Mouse (Mus musculus): ENCODE results near the gene Slc30a7. TPM values are rescaled to one million over a fixed set of nuclear protein-coding genes. Genes with fewer than 3 reads are reported as not detected.
A peak's percentile ranks its signal among the peaks of the same experiment; 100 is the strongest.

Gene Slc30a7
- 27.5 and 31.5 TPM in 2 replicates for polyA plus RNA-seq (2015; fragmentation: Nextera tagmentation; extraction: Ambion mirVana)

DNA sequence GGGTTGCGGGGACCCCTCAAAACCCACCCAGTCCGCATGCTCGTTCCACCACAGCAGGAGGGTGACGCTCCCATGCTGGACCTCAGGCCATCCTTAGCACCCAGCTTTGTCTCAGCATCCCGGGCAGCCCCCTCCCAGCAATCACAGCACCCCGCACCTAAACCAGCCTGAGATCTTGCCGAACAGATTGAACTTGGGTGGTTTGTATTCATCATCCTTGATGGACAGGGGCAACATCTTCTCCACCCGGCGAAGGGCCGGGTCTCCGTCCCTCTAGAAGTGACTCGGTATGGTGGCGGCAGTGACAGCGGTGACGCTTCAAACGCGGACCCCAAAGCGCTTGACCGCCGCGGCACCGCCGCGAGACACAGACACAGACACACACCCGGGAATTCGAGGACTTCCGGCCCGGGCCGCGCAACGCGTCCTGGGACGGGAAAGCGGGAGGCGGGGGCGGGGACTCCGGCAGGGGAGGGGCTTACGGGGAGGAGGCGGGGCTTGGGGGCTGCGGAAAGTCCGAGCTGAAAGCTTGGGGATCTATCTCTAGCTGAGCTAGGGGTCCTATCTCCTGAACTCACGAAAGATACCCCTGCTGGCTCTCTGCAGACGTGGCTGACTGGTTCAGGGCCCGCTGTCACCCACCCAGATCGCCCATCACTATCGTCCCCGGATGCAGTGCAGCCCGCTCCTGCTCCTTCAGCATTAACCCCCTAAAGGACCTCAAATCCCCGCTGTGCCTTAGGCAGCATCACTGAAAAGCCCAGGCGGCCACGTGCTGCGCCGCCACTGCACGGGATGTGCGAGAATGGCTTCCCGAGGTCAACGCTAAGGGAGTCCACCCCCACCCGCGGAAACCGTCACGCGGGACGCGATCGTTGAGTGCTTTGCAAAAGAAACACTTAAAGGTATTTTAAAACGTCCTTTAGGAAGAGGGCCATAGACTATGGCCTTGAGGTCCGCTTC lies at the start of gene Slc30a7, which contains the start of gene Extl2:
Slc30a7 (minus strand) TSS at position 429 of the 963 bp plus-strand sequence.
Extl2 (plus strand) TSS at position 485 of the 963 bp plus-strand sequence.
- H3K27ac ChIP-seq, result peak within 1 kb of the TSS; percentile 93
- under 1% methylated on average over 67 of the region's 67 CpGs for WGBS
- H3K4me1 ChIP-seq, result peaks cover 24% of the 10 kb centered on the region
- H3K9ac ChIP-seq, result peak within 1 kb of the TSS; percentile 65
- peaks cover 28% of the 10 kb centered on the region for H3K36me3 ChIP-seq
- H3K4me3 ChIP-seq (replicated peaks), result peak within 1 kb of the TSS; percentile 79
- peak; percentile 95 for ATAC-seq (replicated peaks; ENCODE audit: low FRiP score)
- H3K9me3 ChIP-seq (replicated peaks), result no peaks in the 10 kb centered on the region
- H3K4me2 ChIP-seq, result peak within 1 kb of the TSS; percentile 96
- H3K27me3 ChIP-seq, result no peaks in the 10 kb centered on the region

DNA sequence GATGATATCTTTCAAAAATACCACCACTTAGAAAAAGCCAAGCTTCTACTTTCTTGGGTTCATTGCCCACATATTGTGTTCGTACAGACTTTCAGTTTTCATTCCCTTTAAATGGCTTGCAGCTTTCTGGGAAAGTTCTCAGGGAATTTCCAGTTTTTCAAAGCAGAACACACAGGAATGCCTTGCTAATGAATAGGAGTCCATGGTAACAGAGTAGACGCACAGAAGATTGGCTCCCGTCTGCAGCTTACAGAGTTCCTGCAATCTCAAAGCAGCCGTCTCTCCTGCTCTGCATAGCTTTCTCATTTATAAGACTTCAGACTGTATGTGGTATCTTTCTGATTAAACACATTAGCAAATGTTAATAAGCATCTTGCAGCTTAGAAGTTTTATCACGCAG lies 39.8 kb upstream of the Slc30a7 start:
- no peaks in the 10 kb centered on the region for H3K9me3 ChIP-seq (replicated peaks)
- H3K36me3 ChIP-seq, result no peaks in the 10 kb centered on the region
- no peak overlapping the region for H3K4me2 ChIP-seq
- 74% methylated on average over 5 of the region's 5 CpGs for WGBS
- H3K27ac ChIP-seq, result no peak overlapping the region
- no peaks in the 10 kb centered on the region for H3K27me3 ChIP-seq
- no peak overlapping the region for H3K4me3 ChIP-seq (replicated peaks)
- no peaks in the 10 kb centered on the region for H3K4me1 ChIP-seq
- no peak for ATAC-seq (replicated peaks; ENCODE audit: low FRiP score)
- H3K9ac ChIP-seq, result no peak overlapping the region

DNA sequence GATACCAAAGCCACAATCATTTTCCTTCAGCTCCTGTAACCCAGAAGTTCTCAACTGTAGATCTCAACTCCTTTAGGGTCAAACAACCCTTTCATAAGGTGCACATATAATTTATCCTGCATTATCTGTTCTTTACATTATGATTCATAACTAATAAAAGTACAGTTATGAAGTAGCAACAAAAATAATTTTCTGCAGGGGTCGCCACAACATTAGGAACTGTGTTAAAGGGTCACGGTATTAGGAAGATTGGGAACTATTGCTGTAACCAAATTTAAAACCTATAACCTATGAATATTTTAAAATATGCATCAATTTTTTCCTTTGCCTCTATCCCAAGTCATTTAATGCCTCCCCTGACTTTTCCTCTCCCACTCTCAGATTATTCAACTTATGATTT lies 38.8 kb upstream of the Slc30a7 start:
- ATAC-seq (replicated peaks; ENCODE audit: low FRiP score), result no peak
- 86% methylated on average over 2 of the region's 2 CpGs for WGBS
- no peaks in the 10 kb centered on the region for H3K4me1 ChIP-seq
- no peaks in the 10 kb centered on the region for H3K27me3 ChIP-seq
- no peak overlapping the region for H3K27ac ChIP-seq
- H3K36me3 ChIP-seq, result no peaks in the 10 kb centered on the region
- H3K4me2 ChIP-seq, result no peak overlapping the region
- H3K9me3 ChIP-seq (replicated peaks), result no peaks in the 10 kb centered on the region
- no peak overlapping the region for H3K9ac ChIP-seq
- H3K4me3 ChIP-seq (replicated peaks), result no peak overlapping the region

DNA sequence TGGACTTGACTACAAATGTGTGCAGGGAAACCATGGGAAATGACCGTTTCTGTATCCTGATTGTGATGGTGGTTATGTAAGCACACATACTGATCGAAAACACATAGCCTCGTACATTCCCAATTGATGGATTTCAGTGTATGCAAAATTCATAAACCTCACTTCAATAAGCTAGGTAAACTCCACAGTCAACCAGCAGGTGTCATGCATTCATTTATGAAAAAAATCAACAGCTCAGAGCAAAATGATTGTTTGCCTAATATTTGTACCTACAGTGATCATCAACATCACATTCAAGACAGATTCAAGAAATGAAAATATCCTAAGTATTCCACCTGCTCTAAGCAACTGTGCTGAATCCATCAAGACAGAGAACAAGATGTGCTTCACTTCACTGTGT lies 33.6 kb upstream of the Slc30a7 start:
- Histone ChIP-seq H3K27me3 (no peaks in the 10 kb centered on the region), H3K9me3 (replicated peaks) (no peaks in the 10 kb centered on the region), H3K4me2 (no peak overlapping the region), H3K27ac (no peak overlapping the region), H3K36me3 (no peaks in the 10 kb centered on the region), H3K4me1 (no peaks in the 10 kb centered on the region), H3K4me3 (replicated peaks) (no peak overlapping the region), H3K9ac (no peak overlapping the region)
- no peak for ATAC-seq (replicated peaks; ENCODE audit: low FRiP score)
- 83% methylated on average over 3 of the region's 3 CpGs for WGBS

DNA sequence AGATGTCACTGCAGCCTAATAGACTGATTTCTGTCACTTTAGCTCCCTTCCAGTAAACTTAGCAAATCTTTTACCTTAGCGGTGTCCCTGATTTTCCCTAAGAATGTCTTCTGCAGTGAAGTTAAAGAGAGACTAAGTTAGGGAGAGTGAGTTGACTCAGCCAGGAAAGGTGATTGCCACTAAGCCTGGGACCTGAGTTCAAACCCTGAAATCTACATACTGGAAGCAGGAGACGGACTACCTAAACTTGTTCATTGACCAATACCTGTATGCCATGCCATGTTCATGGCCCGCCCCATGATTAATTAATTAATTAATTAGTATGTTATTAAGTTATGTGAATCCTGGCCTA lies 26.6 kb upstream of the Slc30a7 start:
- 0 out of 2 replicates have a peak, but pooled peaks have one; percentile 49 for ATAC-seq (replicated peaks; ENCODE audit: low FRiP score)
- Histone ChIP-seq H3K27me3 (no peaks in the 10 kb centered on the region; the same call in 1 of the 2 replicates), H3K4me3 (replicated peaks) (no peak overlapping the region), H3K27ac (no peak overlapping the region), H3K9ac (no peak overlapping the region), H3K36me3 (no peaks in the 10 kb centered on the region), H3K9me3 (replicated peaks) (no peaks in the 10 kb centered on the region), H3K4me2 (no peak overlapping the region), H3K4me1 (no peaks in the 10 kb centered on the region)
- WGBS, result 56% methylated on average over 3 of the region's 3 CpGs

DNA sequence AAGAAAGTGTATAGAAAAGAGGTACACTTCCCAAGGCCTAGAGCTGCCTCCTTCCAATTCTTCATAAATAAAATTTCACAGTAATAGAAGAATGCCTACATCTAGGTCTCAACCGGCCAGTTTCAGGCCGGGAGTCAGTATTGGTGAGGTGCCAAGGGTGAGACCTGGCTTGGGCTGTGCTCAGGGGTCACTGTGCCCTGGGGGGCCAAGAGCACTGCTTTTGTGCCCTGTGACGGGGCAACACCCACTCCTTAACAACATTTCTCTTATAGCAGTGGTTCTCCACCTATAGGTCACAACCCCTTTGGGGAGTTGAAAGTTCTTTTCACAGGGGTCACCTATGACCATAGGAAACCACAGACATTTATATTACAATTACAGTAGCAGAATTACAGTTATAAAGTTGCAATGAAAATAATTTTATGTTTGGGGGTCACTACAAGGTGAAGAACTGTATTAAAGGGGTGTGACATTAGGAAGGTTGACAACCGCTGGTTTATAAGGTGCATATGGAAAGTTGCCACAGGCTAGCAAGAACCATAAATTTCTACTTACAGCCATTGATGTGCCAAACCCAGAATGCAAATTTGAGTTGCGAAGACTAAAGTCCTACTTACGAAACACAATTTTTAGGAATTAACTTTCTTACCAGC lies 26.1 kb upstream of the Slc30a7 start:
- Histone ChIP-seq H3K4me2 (no peak overlapping the region), H3K9me3 (replicated peaks) (no peaks in the 10 kb centered on the region), H3K27ac (no peak overlapping the region), H3K4me1 (no peaks in the 10 kb centered on the region), H3K9ac (no peak overlapping the region), H3K36me3 (no peaks in the 10 kb centered on the region), H3K27me3 (no peaks in the 10 kb centered on the region; the same call in 1 of the 2 replicates), H3K4me3 (replicated peaks) (no peak overlapping the region)
- ATAC-seq (replicated peaks; ENCODE audit: low FRiP score), result peak; percentile 22; the same call in 1 of the 2 replicates
- 50% methylated on average over 6 of the region's 6 CpGs for WGBS

DNA sequence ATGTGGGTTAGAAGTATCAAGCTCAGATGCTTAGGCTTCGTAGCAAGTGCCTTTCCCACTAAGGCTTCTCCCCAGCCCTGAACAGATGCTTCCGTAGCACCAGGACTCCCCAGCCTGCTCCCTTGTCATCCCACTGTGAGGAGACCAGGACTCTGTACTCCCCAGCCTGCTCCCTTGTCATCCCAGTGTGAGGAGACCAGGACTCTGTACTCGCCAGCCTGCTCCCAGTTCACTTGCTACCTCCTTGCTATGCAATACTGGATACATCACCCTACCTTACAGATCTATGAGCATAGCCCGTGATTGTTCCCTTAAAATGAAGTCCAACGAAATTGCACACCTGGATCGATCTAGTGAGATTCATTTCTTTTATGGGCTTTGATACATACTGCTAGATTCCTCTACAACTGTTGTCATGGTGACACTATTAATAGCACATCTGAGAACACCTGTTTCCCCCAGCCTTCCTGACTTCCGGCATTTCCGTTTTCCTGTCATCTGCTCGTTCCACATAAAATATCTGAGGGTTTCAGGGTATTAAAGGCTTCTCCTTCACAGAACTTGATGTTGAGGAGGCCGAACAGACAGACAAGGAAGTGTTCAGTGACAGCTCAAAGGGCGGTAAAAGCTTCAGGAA lies 23.1 kb upstream of the Slc30a7 start:
- Histone ChIP-seq H3K36me3 (peaks cover 12% of the 10 kb centered on the region), H3K4me3 (replicated peaks) (no peak overlapping the region), H3K4me2 (no peak overlapping the region), H3K9me3 (replicated peaks) (no peaks in the 10 kb centered on the region), H3K9ac (no peak overlapping the region), H3K27ac (no peak overlapping the region), H3K27me3 (no peaks in the 10 kb centered on the region; the same call in 1 of the 2 replicates), H3K4me1 (no peaks in the 10 kb centered on the region)
- 0 out of 2 replicates have a peak, but pooled peaks have one; percentile 40 for ATAC-seq (replicated peaks; ENCODE audit: low FRiP score)
- 59% methylated on average over 11 of the region's 11 CpGs for WGBS

DNA sequence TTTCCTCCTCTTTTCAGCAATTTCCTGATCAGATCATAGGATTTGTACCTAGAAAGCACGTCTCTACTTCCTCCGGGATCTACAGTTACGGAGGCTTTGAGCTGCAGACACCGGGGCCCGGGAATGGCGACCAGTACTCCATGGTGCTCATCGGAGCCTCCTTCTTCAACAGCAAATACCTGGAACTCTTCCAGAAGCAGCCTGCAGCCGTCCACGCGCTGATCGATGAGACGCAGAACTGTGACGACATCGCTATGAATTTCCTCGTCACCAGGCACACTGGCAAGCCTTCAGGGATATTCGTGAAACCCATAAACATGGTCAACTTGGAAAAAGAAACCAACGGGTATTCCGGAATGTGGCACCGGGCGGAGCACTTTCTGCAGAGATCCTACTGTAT lies 19.8 kb upstream of the Slc30a7 start:
- Histone ChIP-seq H3K27ac (no peak overlapping the region), H3K9me3 (replicated peaks) (no peaks in the 10 kb centered on the region), H3K4me2 (no peak overlapping the region), H3K4me1 (no peaks in the 10 kb centered on the region), H3K27me3 (no peaks in the 10 kb centered on the region), H3K36me3 (peaks cover 12% of the 10 kb centered on the region), H3K4me3 (replicated peaks) (no peak overlapping the region), H3K9ac (no peak overlapping the region)
- 94% methylated on average over 20 of the region's 20 CpGs for WGBS
- ATAC-seq (replicated peaks; ENCODE audit: low FRiP score), result no peak

DNA sequence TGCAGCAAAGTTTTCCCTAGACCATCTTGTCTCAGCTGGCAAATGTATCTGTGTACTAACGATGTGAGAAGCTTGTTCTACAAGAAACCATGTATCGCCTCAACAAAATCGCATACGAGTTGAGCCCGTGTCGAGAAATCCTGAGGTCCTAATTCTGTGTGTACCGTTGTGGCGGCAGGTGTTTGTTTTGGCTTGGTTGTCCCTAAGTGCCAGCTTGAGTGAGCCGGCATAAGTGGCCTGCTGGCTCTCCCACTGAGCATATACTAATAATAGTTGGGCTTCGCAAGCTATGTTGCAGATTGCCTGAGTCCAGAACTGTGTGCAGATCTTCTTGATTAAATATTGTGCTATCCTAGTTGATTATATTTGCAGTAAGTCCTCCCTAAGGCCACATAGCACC lies 18.5 kb upstream of the Slc30a7 start:
- no peak overlapping the region for H3K27ac ChIP-seq
- H3K27me3 ChIP-seq, result no peaks in the 10 kb centered on the region
- peaks cover 12% of the 10 kb centered on the region for H3K36me3 ChIP-seq
- H3K9me3 ChIP-seq (replicated peaks), result no peaks in the 10 kb centered on the region
- WGBS, result 90% methylated on average over 10 of the region's 10 CpGs
- no peak overlapping the region for H3K4me2 ChIP-seq
- H3K9ac ChIP-seq, result no peak overlapping the region
- no peak overlapping the region for H3K4me3 ChIP-seq (replicated peaks)
- H3K4me1 ChIP-seq, result no peaks in the 10 kb centered on the region
- ATAC-seq (replicated peaks; ENCODE audit: low FRiP score), result no peak

DNA sequence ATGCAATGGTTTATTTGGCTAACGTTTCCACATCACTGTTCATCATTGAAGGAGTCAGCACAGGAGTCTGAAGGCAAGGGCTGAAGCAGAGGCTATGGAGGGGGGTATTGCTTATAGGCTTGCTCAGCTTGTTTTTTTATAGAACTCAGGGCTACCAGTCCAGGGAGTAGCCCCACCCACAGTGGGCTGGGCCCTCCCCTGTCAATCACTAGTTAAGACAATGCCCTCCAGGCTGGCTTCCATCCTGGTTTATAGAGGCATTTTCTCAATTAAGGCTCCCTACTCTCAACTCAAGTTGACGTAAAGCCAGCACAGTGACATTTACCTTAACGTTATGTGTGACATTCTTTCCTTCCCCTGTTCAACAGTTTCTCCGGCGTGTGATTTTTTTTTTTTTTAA lies 17.5 kb upstream of the Slc30a7 start:
- no peak overlapping the region for H3K4me2 ChIP-seq
- 76% methylated on average over 5 of the region's 5 CpGs for WGBS
- no peaks in the 10 kb centered on the region for H3K4me1 ChIP-seq
- ATAC-seq (replicated peaks; ENCODE audit: low FRiP score), result no peak
- H3K36me3 ChIP-seq, result peaks cover 12% of the 10 kb centered on the region
- no peak overlapping the region for H3K27ac ChIP-seq
- no peak overlapping the region for H3K4me3 ChIP-seq (replicated peaks)
- H3K9me3 ChIP-seq (replicated peaks), result no peaks in the 10 kb centered on the region
- no peak overlapping the region for H3K9ac ChIP-seq
- H3K27me3 ChIP-seq, result no peaks in the 10 kb centered on the region

DNA sequence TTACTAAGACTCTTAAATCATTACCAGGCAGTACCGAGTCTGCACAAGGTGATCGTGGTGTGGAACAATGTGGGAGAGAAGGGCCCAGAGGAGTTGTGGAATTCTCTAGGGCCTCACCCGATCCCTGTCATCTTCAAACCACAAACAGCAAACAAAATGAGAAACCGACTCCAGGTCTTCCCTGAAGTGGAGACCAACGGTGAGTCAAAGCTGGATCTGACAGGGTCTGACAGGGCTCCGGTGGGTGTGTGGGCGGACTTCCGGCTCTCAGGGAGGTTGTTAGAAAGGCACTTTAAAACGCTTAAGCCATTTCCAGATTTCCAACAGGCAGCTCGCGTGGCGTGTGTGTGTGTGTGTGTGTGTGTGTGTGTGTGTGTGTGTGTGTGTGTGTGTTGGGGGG lies 17.0 kb upstream of the Slc30a7 start:
- WGBS, result 71% methylated on average over 12 of the region's 12 CpGs

DNA sequence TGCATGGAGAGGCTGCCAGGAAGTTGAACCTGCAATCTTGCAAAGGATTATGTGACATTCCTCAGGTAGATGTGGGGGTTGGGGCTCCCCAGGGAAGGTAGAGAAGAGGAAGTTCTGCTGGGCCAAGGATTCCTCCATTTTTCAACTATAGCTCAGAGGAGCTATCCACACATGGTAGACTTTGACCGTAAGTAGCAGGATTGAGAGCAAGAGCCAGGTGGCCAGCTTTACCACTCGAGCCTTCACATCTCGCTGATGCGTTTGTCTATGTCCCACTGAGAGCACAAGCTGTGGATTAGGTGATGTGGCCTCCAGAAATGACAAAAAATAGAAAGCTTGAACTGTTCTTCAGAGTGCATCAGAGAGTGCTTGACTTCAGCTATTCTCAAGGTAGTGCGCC lies 11.9 kb upstream of the Slc30a7 start:
- Histone ChIP-seq H3K9ac (no peak overlapping the region), H3K4me2 (no peak overlapping the region), H3K27me3 (no peaks in the 10 kb centered on the region), H3K4me3 (replicated peaks) (no peak overlapping the region), H3K4me1 (no peaks in the 10 kb centered on the region), H3K36me3 (no peaks in the 10 kb centered on the region), H3K9me3 (replicated peaks) (no peaks in the 10 kb centered on the region), H3K27ac (no peak overlapping the region)
- 91% methylated on average over 5 of the region's 5 CpGs for WGBS
- ATAC-seq (replicated peaks; ENCODE audit: low FRiP score), result no peak

More for the DNA sequence above, 17.0 kb upstream of the Slc30a7 start:
- no peak overlapping the region for H3K27ac ChIP-seq
- H3K27me3 ChIP-seq, result no peaks in the 10 kb centered on the region
- H3K9ac ChIP-seq, result no peak overlapping the region
- no peak overlapping the region for H3K4me3 ChIP-seq (replicated peaks)
- H3K36me3 ChIP-seq, result peaks cover 12% of the 10 kb centered on the region
- H3K9me3 ChIP-seq (replicated peaks), result no peaks in the 10 kb centered on the region
- no peak for ATAC-seq (replicated peaks; ENCODE audit: low FRiP score)
- no peak overlapping the region for H3K4me2 ChIP-seq
- H3K4me1 ChIP-seq, result no peaks in the 10 kb centered on the region
